Mouse (Mus musculus) CH12.LX (cell line): Measurements from ENCODE around the gene Ccdc155.

ENCODE experiments used
- CTCF ChIP-seq, 2 experiments: IDR thresholded peaks in 1 of 2; conservative IDR thresholded peaks in 1 of 2; 2 replicates each; pipeline ENCODE4 v1.5.1; 2011 to 2012; ENCODE audit warnings: low read depth in 2 of 2, low read length in 2 of 2, improper control_type of control experiment in 1 of 2, inconsistent platforms in 1 of 2, mild to moderate bottlenecking in 1 of 2, moderate library complexity in 1 of 2
- E2F4 ChIP-seq: IDR thresholded peaks from 2 replicates; pipeline ENCODE4 v1.6.1; 2011; ENCODE audit warnings: low read depth, low read length, improper control_type of control experiment; ENCODE audit not compliant: insufficient replicate concordance
- EP300 ChIP-seq: IDR thresholded peaks from 2 replicates; pipeline ENCODE4 v1.6.1; 2011; ENCODE audit warnings: low read length, improper control_type of control experiment
- MAX ChIP-seq: IDR thresholded peaks from 2 replicates; pipeline ENCODE4 v1.6.1; 2011; ENCODE audit warnings: low read length, improper control_type of control experiment

GRCm38 (mm10) chr7:45141914-45142313, 62.8 kb downstream of the Ccdc155 start:
- TF ChIP-seq CTCF (conservative IDR thresholded peaks at IDR 0.05 in 1 of 2, IDR thresholded peaks at IDR 0.05 in 1 of 2; ENCODE audit: low read depth in 2 of 2, low read length in 2 of 2) (no peak), EP300 (no peak), E2F4 (no peak), MAX (no peak)
